Mouse (Mus musculus) layer of hippocampus, adult 2 months (tissue): ENCODE data around the gene Qpct. TPM values are rescaled to one million over a fixed set of nuclear protein-coding genes. Genes with fewer than 3 reads are reported as not detected.

ENCODE experiments used
- DNase-seq, 2 experiments: peaks; one replicate each; pipeline ENCODE4 v3.0.0; 2022; ENCODE audit warnings: low spot score in 2 of 2
- H3K27ac ChIP-seq: fragments of 200-600 bp; 2 replicates; pipeline ENCODE4 v1.8.1; 2022
- H3K4me3 ChIP-seq: fragments of 200-600 bp; 2 replicates; pipeline ENCODE4 v1.8.1; 2022; ENCODE audit warnings: mild to moderate bottlenecking
- CTCF ChIP-seq: fragments of 200-600 bp; conservative IDR thresholded peaks from 2 replicates; pipeline ENCODE4 v1.8.1; 2022; ENCODE audit warnings: antibody characterized with exemption, mild to moderate bottlenecking, moderate library complexity
- total RNA-seq, 2 experiments: library from RNA; stranded (reverse); gene quantifications; 2 replicates each; pipeline ENCODE4 v1.2.3; 2021

The Qpct gene
- total RNA-seq, 2 experiments from 2014 or later = 12.2 to 12.8 TPM

- TF ChIP-seq CTCF = no peak
- H3K27ac ChIP-seq = no peak overlapping the region
- DNase-seq = no peak
Observed at GRCm38 (mm10) chr17:79039660-79040059, 12.0 kb upstream of the Qpct start.

GRCm38 (mm10) chr17:79043705-79044104, 8.0 kb upstream of the Qpct start:
- H3K27ac ChIP-seq = no peak overlapping the region
- no peak for DNase-seq
- no peak for TF ChIP-seq CTCF
- H3K4me3 ChIP-seq = no peak overlapping the region

More at GRCm38 (mm10) chr17:79039660-79040059, 12.0 kb upstream of the Qpct start:
- H3K4me3 ChIP-seq = no peak overlapping the region

GRCm38 (mm10) chr17:79052088-79052812, 544 bp downstream of the Qpct start:
- Histone ChIP-seq H3K27ac (peak overlapping the region; percentile 64), H3K4me3 (peak overlapping the region; percentile 66)
- no peak for TF ChIP-seq CTCF
- peak; percentile 49 to 56 for DNase-seq

- DNase-seq = no peak
- H3K27ac ChIP-seq = no peak overlapping the region
- TF ChIP-seq CTCF = no peak
- no peak overlapping the region for H3K4me3 ChIP-seq
Observed at GRCm38 (mm10) chr17:79058271-79058670, 6.6 kb downstream of the Qpct start.

- Histone ChIP-seq H3K4me3 (no peak overlapping the region), H3K27ac (no peak overlapping the region)
- no peak for TF ChIP-seq CTCF
- no peak for DNase-seq
Observed at GRCm38 (mm10) chr17:79060221-79060620, 8.5 kb downstream of the Qpct start.

- TF ChIP-seq CTCF = no peak
- Histone ChIP-seq H3K27ac (no peak overlapping the region), H3K4me3 (no peak overlapping the region)
- DNase-seq = no peak
Observed at GRCm38 (mm10) chr17:79064250-79064649, 12.5 kb downstream of the Qpct start.

GRCm38 (mm10) chr17:79068581-79068980, 16.9 kb downstream of the Qpct start:
- DNase-seq = no peak
- no peak for TF ChIP-seq CTCF
- Histone ChIP-seq H3K27ac (no peak overlapping the region), H3K4me3 (no peak overlapping the region)

- Histone ChIP-seq H3K27ac (no peak overlapping the region), H3K4me3 (no peak overlapping the region)
- no peak for DNase-seq
- no peak for TF ChIP-seq CTCF
Observed at GRCm38 (mm10) chr17:79069019-79069418, 17.3 kb downstream of the Qpct start.

- Histone ChIP-seq H3K4me3 (no peak overlapping the region), H3K27ac (no peak overlapping the region)
- no peak for TF ChIP-seq CTCF
- DNase-seq = peak; percentile 66 to 72
Observed at GRCm38 (mm10) chr17:79069766-79070480, 18.2 kb downstream of the Qpct start.

- TF ChIP-seq CTCF = no peak
- no peak for DNase-seq
- H3K27ac ChIP-seq = no peak overlapping the region
- no peak overlapping the region for H3K4me3 ChIP-seq
Observed at GRCm38 (mm10) chr17:79071951-79072350, 20.2 kb downstream of the Qpct start.

GRCm38 (mm10) chr17:79076974-79077847, 25.5 kb downstream of the Qpct start:
- DNase-seq = no peak
- no peak for TF ChIP-seq CTCF
- Histone ChIP-seq H3K4me3 (no peak overlapping the region), H3K27ac (no peak overlapping the region)

GRCm38 (mm10) chr17:79077848-79078146, 26.1 kb downstream of the Qpct start:
- Histone ChIP-seq H3K27ac (no peak overlapping the region), H3K4me3 (no peak overlapping the region)
- DNase-seq = no peak
- TF ChIP-seq CTCF = no peak

GRCm38 (mm10) chr17:79078248-79078647, 26.5 kb downstream of the Qpct start:
- no peak for TF ChIP-seq CTCF
- DNase-seq = no peak
- H3K27ac ChIP-seq = no peak overlapping the region

More at GRCm38 (mm10) chr17:79078248-79078647, 26.5 kb downstream of the Qpct start:
- H3K4me3 ChIP-seq = no peak overlapping the region
